Mouse (Mus musculus) heart, postnatal 10 days (tissue): Measurements from ENCODE around the gene Erg. TPM values are rescaled to one million over a fixed set of nuclear protein-coding genes. Genes with fewer than 3 reads are reported as not detected.

Source experiments
- DNase-seq, 2 experiments: peaks; one replicate each; pipeline ENCODE4 v3.0.0; 2021
- intact Hi-C: fragments of 180-260 bp; cut with DNase I; formaldehyde crosslinking; loops from one replicate; pipeline ENCODE4 v1.15.1; 2025
- total RNA-seq, 2 experiments: library from RNA; stranded (reverse); gene quantifications; 2 replicates each; pipeline ENCODE4 v1.2.3; 2021

Erg gene
- total RNA-seq, 2 experiments from 2014 or later = 49.6 to 54.5 TPM

DNA sequence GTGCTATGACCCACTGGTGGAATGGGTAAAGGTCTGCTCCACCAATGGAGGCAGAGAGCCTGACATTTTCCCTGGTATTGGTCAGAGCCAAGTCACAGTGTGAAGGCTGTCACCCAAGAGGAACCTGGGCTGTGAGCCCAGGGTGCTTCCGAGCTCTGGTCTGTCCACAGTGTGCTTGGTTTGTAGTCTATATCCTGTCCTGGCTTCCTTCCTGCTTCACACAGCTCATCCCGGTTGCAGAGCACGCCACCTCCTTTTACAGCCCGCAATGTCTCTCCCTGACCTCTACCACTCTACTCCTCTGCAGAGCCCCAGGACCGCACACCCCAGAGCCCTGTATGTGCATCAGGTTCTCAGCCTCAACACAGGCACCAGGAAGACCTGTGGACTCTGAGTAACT, 182.9 kb downstream of the Erg start:
- DNase-seq = peak; percentile 32 to 48
- intact Hi-C loops = loop anchor here (2.0 kb wide), 1 partner anchor 27 kb away; no protein-coding TSS in a partner anchor

DNA sequence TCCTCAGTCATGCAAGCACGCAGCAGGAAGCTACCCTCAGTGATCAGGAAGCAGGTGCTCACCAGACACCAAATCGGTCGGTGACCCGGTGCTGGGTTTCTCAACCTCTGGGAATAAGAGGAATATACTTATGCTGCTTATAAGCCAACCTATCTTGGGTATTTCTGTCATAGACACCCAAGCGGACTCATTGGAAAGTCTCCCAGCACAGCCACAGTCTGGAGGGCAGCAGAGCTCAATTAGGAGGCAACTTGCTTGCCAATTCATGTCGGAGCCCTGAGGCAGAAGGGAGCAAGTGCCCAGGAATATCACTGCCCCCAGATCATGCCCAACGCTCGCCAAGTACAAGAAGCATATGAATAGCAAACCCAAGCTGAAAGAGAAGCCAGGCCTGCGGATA, 184.5 kb downstream of the Erg start:
- peak in 1 of 2 experiments; percentile 50 for DNase-seq

GRCm38 (mm10) chr16:95398761-95399343, 187.5 kb downstream of the Erg start:
- intact Hi-C loops = no loop called here
- no peak for DNase-seq

More for the DNA sequence above, 184.5 kb downstream of the Erg start:
- intact Hi-C loops = loop anchor here (2.0 kb wide), 1 partner anchor 29 kb away; no protein-coding TSS in a partner anchor

DNA sequence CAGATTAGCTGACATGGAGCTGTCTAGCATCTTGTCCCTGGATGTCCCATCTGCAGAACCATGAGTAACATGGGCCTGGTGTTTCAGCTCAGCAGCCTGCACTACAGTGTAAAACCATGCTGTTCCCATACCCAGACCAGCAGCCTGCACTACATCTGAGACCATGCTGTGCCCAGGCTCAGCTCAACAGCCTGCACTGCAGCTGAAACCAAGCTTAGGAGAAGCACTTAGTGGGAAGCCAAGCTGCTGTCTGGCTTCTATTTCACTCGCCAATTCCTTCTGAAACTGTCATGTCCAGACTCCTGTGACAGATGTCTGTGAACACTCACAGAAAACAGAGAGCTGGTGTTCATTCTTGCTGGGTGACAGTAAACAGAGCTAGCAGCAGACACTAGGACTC, 195.6 kb downstream of the Erg start:
- intact Hi-C loops = no loop called here
- DNase-seq = no peak

GRCm38 (mm10) chr16:95388811-95389529, 197.4 kb downstream of the Erg start:
- intact Hi-C loops = no loop called here

GRCm38 (mm10) chr16:95388292-95388691, 198.1 kb downstream of the Erg start:
- no peak for DNase-seq
- intact Hi-C loops = no loop called here

More at GRCm38 (mm10) chr16:95388811-95389529, 197.4 kb downstream of the Erg start:
- no peak for DNase-seq

GRCm38 (mm10) chr16:95387008-95387407, 199.4 kb downstream of the Erg start:
- intact Hi-C loops = no loop called here

DNA sequence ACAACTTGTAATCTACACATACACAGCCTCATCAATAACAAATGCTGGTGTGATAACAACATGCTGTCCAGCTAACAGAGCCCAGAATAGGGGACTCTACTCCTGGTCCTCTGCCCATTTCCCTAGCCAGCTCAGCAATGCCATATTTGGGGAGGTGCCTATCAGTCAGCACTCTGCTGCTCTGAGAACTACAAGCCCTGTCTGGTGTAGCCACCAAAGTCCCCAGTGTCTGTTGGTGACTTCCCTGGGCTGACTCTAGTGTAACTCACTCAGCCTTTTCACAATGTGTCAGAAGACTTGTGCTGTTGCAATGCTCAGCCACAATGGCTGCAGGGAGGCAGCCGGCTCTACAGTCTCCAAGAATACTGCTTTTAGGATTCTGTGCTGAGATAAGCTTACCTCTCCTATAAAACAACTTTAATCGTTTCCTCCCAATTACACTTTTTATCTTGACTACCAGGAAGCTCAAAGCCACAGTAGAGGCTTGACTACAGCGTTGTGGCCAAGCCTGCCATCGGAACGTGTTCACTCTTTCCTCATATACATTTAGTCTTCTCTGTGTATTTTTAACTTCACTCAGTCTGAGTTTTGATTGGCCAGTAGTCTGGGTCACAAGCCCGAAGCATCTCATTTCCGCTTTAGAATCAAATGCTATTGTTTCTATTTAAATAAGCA, 201.0 kb downstream of the Erg start:
- DNase-seq = no peak
- intact Hi-C loops = no loop called here

More at GRCm38 (mm10) chr16:95387008-95387407, 199.4 kb downstream of the Erg start:
- DNase-seq = no peak

DNA sequence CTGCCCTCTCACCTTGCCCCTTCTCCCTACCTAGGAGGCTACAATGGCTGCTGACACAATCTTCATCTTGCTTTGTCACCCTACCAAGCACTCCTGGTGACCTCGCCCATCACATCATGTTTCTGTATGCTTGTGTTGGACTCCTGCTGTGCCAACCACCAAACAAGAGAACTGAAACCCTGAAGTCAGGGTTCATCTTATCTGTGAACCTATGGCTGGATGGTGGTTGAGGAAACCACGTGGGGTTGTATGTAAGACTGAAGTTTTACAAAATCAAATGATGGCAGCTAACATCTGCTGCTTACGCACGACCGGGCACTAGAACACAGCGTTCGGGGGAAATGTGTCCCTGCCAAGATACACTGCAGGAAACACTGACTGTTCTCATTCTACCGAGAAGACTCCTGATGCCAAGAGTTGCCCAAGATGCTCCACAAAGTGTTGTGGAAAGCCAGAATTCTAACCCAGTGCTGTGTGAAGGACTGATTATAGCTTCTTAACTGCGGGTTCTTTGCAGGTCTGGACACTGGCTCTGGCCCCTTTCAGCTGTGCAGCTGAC, 201.7 kb downstream of the Erg start:
- intact Hi-C loops = no loop called here
- no peak for DNase-seq

DNA sequence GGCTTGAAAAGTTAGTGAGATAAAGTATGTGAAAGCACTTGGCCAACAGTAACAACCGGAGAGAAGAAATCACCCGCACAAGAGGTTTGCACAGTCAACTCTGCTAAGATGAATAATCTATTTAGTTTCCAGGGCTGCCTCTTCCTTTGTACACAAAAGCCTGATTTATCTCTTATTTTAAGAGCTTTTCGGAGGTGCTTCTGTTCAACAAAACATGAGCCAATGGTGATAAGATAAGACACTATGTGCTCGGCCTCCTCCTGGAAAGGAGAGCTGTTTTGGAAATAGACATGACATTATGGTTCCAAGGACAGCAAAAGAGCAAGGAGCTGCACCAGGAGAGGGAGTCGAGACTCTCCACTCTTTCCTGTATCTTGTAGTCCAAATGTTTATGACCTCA, 204.1 kb downstream of the Erg start:
- intact Hi-C loops = no loop called here
- no peak for DNase-seq

- intact Hi-C loops = no loop called here
These were observed 209.6 kb downstream of the Erg start for GRCm38 (mm10) chr16:95376834-95377233.

GRCm38 (mm10) chr16:95376364-95376763, 210.0 kb downstream of the Erg start:
- intact Hi-C loops = no loop called here
- peak; percentile 32 to 37 for DNase-seq

More at GRCm38 (mm10) chr16:95376834-95377233, 209.6 kb downstream of the Erg start:
- DNase-seq = no peak

GRCm38 (mm10) chr16:95374646-95375045, 211.7 kb downstream of the Erg start:
- intact Hi-C loops = no loop called here
- no peak for DNase-seq

DNA sequence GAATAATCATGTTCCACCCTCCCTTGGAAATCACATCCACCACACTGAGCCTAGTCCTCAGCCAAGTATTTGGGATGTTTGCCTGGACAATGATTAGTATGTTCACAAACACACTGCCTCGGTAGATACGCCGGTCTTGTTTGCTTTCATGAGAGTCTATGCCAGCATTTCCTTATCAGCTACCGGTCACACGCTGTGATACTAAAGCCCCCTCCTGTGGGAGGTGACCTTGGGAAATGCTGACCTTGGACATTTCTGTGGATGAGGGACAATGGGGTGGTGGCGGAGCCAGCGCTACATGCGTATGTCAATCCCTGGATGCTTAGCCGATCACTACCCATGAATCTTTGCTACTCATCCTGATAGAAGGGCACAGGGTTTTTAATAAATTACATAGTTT, 213.4 kb downstream of the Erg start:
- intact Hi-C loops = no loop called here

GRCm38 (mm10) chr16:95371713-95372112, 214.7 kb downstream of the Erg start:
- DNase-seq = no peak
- intact Hi-C loops = no loop called here

More for the DNA sequence above, 213.4 kb downstream of the Erg start:
- no peak for DNase-seq

- no peak for DNase-seq
- intact Hi-C loops = no loop called here
These were observed 219.2 kb downstream of the Erg start for GRCm38 (mm10) chr16:95366989-95367765.

DNA sequence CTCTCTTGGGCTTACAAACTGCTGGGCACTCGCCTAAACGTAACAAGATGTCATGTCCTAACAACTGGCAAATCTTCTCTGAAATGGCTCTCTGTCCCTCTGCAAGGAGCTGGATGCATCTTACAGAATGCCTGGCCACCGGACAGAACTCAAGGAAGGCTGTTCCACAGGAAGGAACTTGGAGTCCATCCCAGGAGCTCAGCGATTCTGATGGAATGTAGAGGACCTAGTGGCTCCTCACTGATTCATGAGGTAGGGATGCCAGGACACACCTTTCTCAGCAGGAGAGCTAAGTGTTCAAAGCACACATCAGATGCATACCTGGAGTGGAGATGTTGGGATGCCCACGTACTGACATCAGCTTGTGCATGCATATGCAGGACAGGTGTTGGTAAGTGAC, 221.2 kb downstream of the Erg start:
- intact Hi-C loops = no loop called here
- DNase-seq = no peak

GRCm38 (mm10) chr16:95363632-95364465, 222.5 kb downstream of the Erg start:
- no peak for DNase-seq
- intact Hi-C loops = no loop called here

GRCm38 (mm10) chr16:95361950-95362349, 224.4 kb downstream of the Erg start:
- intact Hi-C loops = no loop called here
- DNase-seq = no peak
